Mouse (Mus musculus) urinary bladder, postnatal 10 days (tissue): Measurements from ENCODE around the gene Tpst1.

Source experiments
- DNase-seq: peaks from one replicate; pipeline ENCODE4 v3.0.0; 2022; ENCODE audit warnings: low spot score

The Tpst1 gene

GRCm38 (mm10) chr5:130052955-130053354 is 20.2 kb upstream of the Tpst1 start:
- no peak for DNase-seq

GRCm38 (mm10) chr5:130055688-130056087 is 17.4 kb upstream of the Tpst1 start:
- no peak for DNase-seq

DNA sequence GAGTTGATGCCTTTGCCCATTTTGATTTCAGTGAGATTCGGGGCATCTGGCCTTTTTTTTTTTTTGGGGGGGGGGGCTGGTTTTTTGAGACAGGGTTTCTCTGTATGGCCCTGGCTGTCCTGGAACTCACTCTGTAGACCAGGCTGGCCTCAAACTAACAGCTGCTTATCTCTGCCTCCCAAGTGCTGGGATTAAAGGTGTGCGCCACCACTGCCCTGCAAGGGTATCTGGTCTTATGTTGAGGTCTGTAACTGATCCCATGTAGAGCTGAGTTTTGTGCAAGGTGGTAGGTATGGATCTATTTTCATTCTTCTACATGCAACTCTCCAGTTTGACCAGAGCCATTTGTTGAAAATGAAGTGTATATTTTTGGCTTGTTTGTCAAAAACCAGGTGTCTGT is 16.8 kb upstream of the Tpst1 start:
- no peak for DNase-seq

GRCm38 (mm10) chr5:130059413-130060328 is 13.5 kb upstream of the Tpst1 start:
- no peak for DNase-seq

DNA sequence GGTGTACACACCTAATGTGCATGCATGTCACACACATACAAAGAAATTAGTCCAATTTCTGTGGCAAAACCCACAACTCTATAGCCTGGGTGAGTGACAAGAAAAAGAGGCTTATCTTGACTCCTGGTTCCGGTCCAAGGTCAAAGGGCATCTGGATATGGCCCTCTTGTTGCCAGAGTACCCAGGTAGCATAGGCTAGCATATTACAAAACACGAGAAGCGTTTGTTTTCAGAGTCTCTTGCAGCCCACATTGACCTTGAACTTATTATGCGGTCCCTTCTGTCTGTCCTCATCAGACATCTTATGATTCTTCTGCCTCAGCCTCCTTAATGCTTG is 12.8 kb upstream of the Tpst1 start:
- no peak for DNase-seq

GRCm38 (mm10) chr5:130062096-130062495 is 11.0 kb upstream of the Tpst1 start:
- DNase-seq: no peak

DNA sequence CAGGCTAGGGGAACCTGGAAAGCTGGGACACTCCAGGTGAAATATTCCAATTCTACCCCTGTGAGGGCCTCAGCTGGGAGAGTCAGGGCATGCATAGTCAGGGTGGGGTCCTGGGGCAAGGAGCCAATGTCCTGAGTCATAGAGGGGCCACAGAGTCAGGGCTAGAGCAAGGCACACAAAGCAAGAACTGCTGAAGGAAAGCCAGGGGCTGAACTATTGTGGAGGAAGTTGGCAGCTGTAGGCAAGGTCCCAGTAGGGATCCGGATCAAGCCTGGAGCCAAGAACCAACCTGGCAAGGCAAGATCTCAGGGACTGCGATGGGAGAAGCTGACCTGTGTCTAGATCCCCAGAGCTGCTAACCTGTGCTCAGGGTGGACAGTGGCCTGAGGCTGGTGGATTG is 9.4 kb upstream of the Tpst1 start:
- no peak for DNase-seq

- no peak for DNase-seq
Measured at GRCm38 (mm10) chr5:130065579-130065978, 7.5 kb upstream of the Tpst1 start.

- DNase-seq: no peak
Measured at GRCm38 (mm10) chr5:130067841-130068264, 5.3 kb upstream of the Tpst1 start.

GRCm38 (mm10) chr5:130074491-130074890 is 1.4 kb downstream of the Tpst1 start:
- no peak for DNase-seq

GRCm38 (mm10) chr5:130076396-130076795 is 3.3 kb downstream of the Tpst1 start:
- DNase-seq: no peak

DNA sequence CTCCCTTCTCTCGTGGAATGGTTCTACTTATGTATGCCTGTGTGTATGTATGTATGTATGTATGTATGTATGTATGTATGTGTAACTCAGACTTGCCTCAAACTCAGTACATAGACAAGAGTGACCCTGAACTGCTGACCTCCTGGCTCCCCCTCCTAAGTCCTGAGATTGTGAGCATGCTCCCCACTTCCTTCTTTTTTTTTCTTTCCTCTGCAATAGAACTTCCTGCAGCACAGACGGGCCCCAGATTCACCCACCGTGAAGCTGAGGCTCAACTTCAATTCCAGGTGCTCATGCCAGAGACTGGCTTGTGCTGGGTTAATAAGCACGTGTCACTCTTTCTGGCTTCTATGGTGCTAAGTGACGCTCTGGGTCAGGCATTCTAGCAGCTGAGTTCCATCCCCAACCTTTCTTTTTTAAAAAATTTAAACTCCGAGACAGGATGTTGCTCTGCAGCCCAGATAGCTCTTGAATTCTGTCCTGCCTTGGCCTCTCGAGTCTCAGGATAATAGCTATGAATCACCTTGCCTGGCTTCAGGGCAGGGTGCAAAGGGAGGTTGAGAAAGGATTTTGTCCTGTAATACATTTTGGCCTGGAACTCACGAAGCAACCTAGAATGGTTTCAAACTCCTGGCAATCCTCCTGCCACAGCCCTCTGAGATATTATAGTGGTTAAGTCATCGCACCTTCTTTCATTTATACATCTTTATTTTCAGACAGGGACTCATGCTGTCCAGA is 5.1 kb downstream of the Tpst1 start:
- DNase-seq: no peak

DNA sequence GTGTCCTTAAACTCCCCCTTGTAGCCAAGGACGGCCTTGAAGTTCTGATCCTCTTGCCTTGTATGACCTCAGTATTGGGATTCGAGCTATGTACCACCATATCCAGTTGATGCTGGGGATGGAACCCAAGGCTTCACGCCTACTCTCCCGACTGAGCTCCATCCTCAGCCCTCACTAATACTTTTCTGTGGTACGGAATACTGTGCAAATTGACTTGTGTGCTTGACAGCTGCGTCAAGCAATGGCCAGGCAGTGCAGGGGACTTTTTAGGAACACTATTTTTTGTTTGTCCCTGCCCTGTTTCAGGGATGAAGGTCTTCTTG is 5.7 kb downstream of the Tpst1 start:
- no peak for DNase-seq

DNA sequence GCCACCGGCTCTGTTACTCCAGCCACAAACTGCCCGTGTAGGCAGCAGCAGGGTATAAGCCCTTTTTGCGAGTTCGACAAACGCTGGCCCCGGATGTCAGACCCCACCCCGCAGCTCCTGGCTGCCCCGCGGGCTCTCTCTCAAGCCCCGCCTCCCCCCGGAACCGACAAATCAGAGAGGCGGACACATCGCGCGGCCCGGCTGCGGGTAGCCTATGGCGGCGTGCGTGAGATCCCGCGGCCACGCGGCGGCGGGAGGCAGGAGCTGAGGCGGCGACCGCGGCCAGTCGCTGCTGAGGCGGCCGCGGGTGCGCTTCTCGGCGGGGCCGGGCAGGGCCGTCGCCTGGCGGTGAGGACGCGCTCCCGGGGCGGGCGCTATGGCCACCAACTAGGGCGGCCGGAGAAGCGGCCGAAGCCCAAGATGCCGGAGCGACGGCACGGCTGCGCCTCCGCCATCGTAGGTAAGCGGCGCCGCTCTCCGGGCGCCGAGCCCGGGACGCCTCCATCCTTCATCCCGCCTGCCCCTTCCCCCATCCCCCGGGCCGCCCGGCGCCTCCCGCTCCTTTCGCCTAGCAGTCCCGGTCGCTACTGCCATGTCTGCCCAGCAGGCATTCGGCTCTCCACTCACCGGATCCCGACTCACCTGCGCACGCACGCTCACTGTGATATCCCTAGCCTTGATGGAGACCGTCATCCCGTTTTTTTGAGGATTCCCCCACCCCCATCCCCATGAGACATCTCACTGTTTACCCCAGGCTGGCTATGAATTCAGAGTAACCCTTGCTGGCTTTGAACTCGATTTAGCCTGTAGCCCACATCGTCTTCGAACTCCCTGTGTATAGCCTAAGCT is 6.3 kb downstream of the Tpst1 start:
- peak; percentile 77 for DNase-seq

- no peak for DNase-seq
Measured at GRCm38 (mm10) chr5:130080051-130080681, 7.0 kb downstream of the Tpst1 start.

DNA sequence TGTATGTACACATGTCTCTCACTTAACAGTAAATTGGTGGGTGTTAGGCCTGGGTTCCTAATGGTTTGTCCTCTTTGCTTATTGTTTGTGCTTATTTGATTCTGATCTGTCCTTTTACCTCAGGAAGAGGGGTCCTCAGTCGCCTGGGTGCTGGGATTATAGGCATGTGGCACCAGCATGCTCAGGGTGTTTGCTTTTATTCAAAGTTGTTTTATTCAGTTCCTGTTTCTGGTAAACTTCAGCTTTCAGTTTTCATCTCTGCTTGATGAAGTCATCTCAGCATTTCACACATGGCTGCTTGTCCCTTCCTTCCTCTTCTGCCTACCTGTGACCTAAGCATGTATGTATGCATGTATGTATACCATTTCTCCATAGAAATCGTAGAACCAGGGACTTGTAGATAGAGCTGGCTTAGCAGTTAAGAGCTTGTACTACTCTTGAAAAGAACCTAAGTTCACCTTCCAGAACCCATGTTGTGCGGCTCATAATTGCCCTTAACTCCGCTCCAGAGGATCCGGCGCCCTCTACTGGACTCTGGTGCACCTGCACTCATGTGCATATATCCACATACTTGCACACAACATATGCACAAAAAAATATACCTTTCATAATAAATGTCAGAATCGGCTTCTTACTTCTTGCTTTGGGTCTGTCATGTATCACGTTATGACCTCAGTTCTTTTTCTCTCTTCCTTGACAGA is 8.2 kb downstream of the Tpst1 start:
- DNase-seq: no peak

GRCm38 (mm10) chr5:130082431-130082830 is 9.3 kb downstream of the Tpst1 start:
- no peak for DNase-seq

DNA sequence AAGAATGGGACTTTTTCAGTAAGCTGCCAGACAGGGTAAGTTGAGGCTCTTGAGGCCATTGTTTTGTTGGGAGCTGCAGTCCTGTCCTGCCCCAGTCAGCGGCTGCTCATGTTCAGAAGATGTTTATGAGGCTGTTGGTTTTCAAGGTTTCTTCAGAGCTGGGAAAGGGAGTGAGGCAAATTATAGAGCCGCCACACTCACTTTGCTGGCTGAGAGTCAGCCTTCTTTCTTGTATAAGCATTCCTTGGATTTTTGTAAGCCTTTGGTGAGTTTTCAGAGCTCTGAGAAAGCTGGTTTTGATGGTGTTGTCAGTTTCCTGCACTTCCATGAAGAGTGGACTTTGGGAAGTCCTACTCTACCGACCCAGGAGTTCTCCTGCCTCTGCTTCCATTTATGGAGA is 11.1 kb downstream of the Tpst1 start:
- DNase-seq: no peak

DNA sequence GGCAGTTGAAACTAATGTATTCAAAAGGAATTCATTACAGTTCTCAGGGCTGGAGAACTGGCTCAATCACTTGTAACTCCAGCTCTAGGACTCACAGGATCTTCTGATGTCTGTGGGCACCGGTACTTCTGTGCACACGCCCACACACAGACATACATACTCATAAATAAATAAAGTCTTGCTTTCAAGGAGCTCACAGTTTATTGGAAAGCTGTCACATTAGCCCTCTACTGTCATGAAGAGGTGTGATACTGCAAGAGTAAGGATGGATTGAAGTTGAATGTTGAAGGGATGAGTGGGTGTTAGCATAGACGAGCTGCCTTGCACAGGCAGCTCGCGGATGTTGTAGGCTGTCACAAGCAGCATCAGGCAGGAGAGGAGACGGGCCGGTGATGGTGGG is 14.9 kb downstream of the Tpst1 start:
- DNase-seq: no peak

- DNase-seq: no peak
Measured at GRCm38 (mm10) chr5:130088612-130089011, 15.5 kb downstream of the Tpst1 start.

DNA sequence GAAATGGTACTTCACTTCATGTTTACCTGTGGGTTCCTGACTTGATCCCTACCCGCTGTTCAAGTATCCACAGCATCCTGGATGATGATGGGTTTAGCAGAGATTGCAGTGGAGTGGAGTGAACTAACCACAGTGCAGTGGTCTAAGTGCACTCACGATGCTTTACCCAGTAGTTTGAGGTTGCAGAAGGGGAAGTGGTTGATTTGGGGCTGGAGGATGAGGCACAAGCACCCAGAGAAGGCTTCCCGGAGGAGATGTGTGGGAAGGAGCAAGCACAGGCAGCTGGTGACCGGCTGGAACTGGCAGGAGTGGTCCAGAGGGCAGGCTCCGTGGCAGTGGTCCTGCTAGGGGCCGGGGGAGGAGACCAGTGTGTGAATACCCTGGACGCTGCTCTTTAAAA is 16.1 kb downstream of the Tpst1 start:
- DNase-seq: no peak
